Mouse (Mus musculus): Measurements from ENCODE around the gene Neurl1a. TPM values are rescaled to one million over a fixed set of nuclear protein-coding genes. Genes with fewer than 3 reads are reported as not detected.

The Neurl1a gene
- polyA plus RNA-seq, 1 experiment from 2014 or later = 8.7 TPM

DNA sequence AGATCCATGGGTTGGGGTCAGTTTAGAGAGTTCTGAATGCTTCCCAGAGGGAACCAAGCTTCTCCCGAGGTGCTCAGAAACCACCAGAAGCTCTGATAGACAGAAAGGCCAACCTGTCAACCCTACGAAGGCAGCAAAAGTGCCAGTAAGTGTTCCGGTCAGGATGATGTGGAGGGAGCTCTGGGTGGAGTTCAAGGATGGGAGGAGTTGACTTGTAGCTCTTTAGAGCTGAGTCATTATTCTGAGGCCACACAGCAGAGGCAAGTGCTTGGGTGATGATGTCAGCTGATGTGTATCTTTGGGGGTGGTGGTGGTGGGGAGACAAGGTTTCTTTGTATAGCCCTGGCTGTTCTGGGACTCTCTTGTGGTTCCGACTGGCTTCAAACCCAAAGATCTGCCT lies 41.0 kb downstream of the Neurl1a start:
- Histone ChIP-seq H3K4me1 (no peaks in the 10 kb centered on the region), H3K4me2 (replicated peaks) (no peak overlapping the region), H3K9me3 (no peaks in the 10 kb centered on the region), H3K36me3 (no peaks in the 10 kb centered on the region), H3K27ac (no peak overlapping the region), H3K9ac (no peak overlapping the region), H3K4me3 (no peak overlapping the region), H3K27me3 (no peaks in the 10 kb centered on the region)
- 77% methylated on average over 4 of the region's 4 CpGs for WGBS
- no peak for ATAC-seq (ENCODE audit: insufficient number of reproducible peaks, insufficient read depth, low FRiP score, low TSS enrichment)

DNA sequence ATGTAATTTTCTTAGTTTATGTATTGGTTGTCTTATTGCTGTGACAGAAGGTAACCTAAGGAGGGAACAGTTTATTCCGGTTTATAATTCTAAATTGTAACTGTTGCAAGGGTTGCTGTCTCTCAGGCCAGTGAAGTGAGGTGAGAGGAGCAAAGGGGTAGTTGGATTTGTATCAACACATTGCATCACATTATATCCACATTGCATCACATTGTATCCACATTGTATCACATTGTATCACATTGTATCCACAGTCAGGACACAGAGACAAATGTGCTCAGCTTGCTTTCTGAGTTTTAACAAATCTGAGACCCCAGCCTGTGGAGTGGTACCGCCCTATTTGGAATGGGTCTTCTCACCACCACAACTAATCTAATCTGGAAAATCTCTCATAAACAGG lies 41.6 kb downstream of the Neurl1a start:
- H3K27me3 ChIP-seq = no peaks in the 10 kb centered on the region
- ATAC-seq (ENCODE audit: insufficient number of reproducible peaks, insufficient read depth, low FRiP score, low TSS enrichment) = no peak
- H3K9me3 ChIP-seq = no peaks in the 10 kb centered on the region
- H3K36me3 ChIP-seq = no peaks in the 10 kb centered on the region
- no peak overlapping the region for H3K4me3 ChIP-seq
- no peak overlapping the region for H3K4me2 ChIP-seq (replicated peaks)
- H3K27ac ChIP-seq = no peak overlapping the region
- no peak overlapping the region for H3K9ac ChIP-seq
- 89% methylated on average over 2 of the region's 2 CpGs for WGBS
- no peaks in the 10 kb centered on the region for H3K4me1 ChIP-seq

DNA sequence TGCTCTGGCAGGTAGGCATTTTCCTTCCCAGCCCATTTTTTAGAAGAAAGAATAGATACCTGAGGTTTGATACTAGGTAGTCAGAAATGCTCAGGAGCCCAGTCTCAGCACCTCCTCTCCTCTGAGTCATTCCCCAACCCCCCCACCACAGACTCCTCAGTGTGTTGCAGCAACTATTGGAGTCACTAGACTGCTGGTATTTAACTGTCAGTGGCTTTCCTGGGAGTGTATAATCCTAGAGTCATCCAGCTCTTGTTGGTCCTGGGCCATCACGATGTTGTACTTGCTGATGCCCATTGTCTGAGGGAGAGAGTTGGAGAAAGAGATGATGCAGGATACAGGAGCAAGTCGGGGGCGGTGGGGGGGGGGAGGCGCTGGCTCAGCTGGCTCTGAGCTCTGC lies 42.4 kb downstream of the Neurl1a start:
- 77% methylated on average over 4 of the region's 4 CpGs for WGBS
- H3K9ac ChIP-seq = no peak overlapping the region
- no peak overlapping the region for H3K4me3 ChIP-seq
- H3K4me2 ChIP-seq (replicated peaks) = no peak overlapping the region
- no peaks in the 10 kb centered on the region for H3K4me1 ChIP-seq
- H3K27ac ChIP-seq = no peak overlapping the region
- H3K27me3 ChIP-seq = no peaks in the 10 kb centered on the region
- no peak for ATAC-seq (ENCODE audit: insufficient number of reproducible peaks, insufficient read depth, low FRiP score, low TSS enrichment)
- H3K9me3 ChIP-seq = no peaks in the 10 kb centered on the region
- H3K36me3 ChIP-seq = no peaks in the 10 kb centered on the region

- H3K9ac ChIP-seq = no peak overlapping the region
- no peaks in the 10 kb centered on the region for H3K36me3 ChIP-seq
- H3K9me3 ChIP-seq = no peaks in the 10 kb centered on the region
- WGBS = 73% methylated on average over 7 of the region's 7 CpGs
- H3K4me1 ChIP-seq = no peaks in the 10 kb centered on the region
- H3K27me3 ChIP-seq = no peaks in the 10 kb centered on the region
- no peak overlapping the region for H3K4me2 ChIP-seq (replicated peaks)
- H3K27ac ChIP-seq = no peak overlapping the region
- ATAC-seq (ENCODE audit: insufficient number of reproducible peaks, insufficient read depth, low FRiP score, low TSS enrichment) = no peak
- H3K4me3 ChIP-seq = no peak overlapping the region
Observed at GRCm38 (mm10) chr19:47221500-47222153, 43.0 kb downstream of the Neurl1a start.

GRCm38 (mm10) chr19:47222154-47222840 lies 43.7 kb downstream of the Neurl1a start:
- Histone ChIP-seq H3K4me2 (replicated peaks) (no peak overlapping the region), H3K9ac (no peak overlapping the region), H3K27me3 (no peaks in the 10 kb centered on the region), H3K9me3 (no peaks in the 10 kb centered on the region), H3K36me3 (no peaks in the 10 kb centered on the region), H3K4me1 (no peaks in the 10 kb centered on the region), H3K27ac (no peak overlapping the region), H3K4me3 (no peak overlapping the region)
- peak; percentile 67; the same call in 1 of the 2 replicates for ATAC-seq (ENCODE audit: insufficient number of reproducible peaks, insufficient read depth, low FRiP score, low TSS enrichment)
- WGBS = 85% methylated on average over 8 of the region's 8 CpGs

DNA sequence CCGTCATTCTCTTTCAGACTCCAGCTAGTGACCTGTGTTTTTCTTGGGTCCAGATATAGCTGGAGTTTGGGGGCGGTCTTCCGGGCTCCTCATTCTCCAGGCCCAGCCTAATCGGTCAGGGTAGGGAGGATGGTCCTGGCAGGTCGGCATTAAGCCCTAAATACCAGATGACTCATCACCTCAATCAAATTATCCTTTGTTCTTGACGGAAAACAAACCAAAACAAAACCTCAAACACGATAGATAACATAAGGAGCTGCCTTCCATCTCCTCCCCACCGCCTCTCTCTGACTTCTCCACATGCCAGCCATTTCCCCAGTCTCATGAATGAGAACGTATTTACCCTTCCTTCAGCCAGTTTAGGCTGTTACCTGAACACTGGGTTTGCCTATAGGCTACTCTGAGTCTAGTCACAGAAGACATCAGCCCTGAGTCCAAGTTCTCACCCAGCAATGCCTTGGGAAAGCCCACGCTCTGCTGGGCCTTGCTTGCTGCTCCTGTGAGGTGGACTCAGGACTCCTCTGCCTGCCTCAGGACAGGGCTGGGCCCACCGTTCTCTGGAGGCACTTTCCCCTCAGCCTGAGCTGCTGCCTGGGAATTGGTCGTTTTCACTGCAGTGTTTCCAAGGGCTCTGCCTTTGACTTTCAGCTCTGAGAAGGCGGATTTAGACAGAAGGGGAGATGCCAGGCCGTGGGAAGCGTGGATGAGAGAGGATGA lies 44.4 kb downstream of the Neurl1a start:
- H3K9ac ChIP-seq = no peak overlapping the region
- WGBS = 65% methylated on average over 15 of the region's 15 CpGs

DNA sequence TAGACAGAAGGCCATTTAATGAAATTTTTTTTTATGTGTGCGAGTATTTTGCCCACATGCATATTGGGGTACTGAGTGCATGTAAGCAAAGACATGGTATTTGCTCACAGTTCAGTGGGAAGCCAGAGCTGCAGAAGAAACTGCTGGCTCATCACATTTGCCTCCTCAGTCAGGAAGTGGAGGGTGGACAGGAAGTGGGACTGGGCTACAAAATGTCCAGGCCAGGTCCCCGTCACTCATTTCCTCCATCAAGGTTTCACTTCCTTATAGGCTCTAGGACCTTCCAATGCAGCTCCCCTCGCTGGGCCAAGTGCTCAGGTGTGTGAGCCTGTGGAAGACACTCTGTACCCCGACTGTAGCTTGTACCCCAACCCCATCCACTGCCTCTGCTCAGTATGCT lies 46.1 kb downstream of the Neurl1a start:
- 86% methylated on average over 4 of the region's 4 CpGs for WGBS
- Histone ChIP-seq H3K4me1 (peaks cover 12% of the 10 kb centered on the region), H3K27ac (no peak overlapping the region), H3K36me3 (no peaks in the 10 kb centered on the region), H3K9ac (no peak overlapping the region), H3K4me3 (no peak overlapping the region), H3K4me2 (replicated peaks) (no peak overlapping the region), H3K9me3 (no peaks in the 10 kb centered on the region), H3K27me3 (no peaks in the 10 kb centered on the region)
- no peak for ATAC-seq (ENCODE audit: insufficient number of reproducible peaks, insufficient read depth, low FRiP score, low TSS enrichment)

More for the DNA sequence above, 44.4 kb downstream of the Neurl1a start:
- ATAC-seq (ENCODE audit: insufficient number of reproducible peaks, insufficient read depth, low FRiP score, low TSS enrichment) = 0 out of 2 replicates have a peak, but pooled peaks have one; percentile 24
- Histone ChIP-seq H3K36me3 (no peaks in the 10 kb centered on the region), H3K4me1 (no peaks in the 10 kb centered on the region), H3K27me3 (no peaks in the 10 kb centered on the region), H3K4me3 (no peak overlapping the region), H3K9me3 (no peaks in the 10 kb centered on the region), H3K27ac (peak overlapping the region; percentile 48), H3K4me2 (replicated peaks) (no peak overlapping the region)

DNA sequence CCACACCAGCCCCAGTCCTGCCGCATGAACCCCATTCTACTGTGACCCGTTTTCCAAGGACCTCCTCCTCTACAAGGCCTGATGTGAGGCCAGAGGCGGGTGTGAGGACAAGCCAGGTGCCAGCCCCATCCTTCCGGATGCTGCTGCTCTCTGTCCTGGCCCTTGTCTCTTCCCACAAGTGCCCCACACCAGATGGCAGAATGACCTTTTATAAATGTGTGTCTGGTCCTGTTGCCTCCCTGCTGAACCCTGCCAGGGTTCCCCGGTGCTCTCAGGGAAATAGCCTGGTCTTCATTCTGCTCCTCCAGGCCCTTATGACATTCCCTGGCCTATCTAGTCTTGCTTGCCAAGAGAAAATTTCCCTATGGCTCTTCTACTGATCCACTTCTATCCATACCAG lies 47.2 kb downstream of the Neurl1a start:
- no peak overlapping the region for H3K4me3 ChIP-seq
- ATAC-seq (ENCODE audit: insufficient number of reproducible peaks, insufficient read depth, low FRiP score, low TSS enrichment) = no peak
- H3K4me2 ChIP-seq (replicated peaks) = no peak overlapping the region
- H3K9ac ChIP-seq = no peak overlapping the region
- H3K27me3 ChIP-seq = no peaks in the 10 kb centered on the region
- no peak overlapping the region for H3K27ac ChIP-seq
- H3K4me1 ChIP-seq = peaks cover 12% of the 10 kb centered on the region
- H3K9me3 ChIP-seq = no peaks in the 10 kb centered on the region
- WGBS = 78% methylated on average over 5 of the region's 5 CpGs
- H3K36me3 ChIP-seq = no peaks in the 10 kb centered on the region

GRCm38 (mm10) chr19:47228725-47229252 lies 50.2 kb downstream of the Neurl1a start:
- Histone ChIP-seq H3K4me3 (peak overlapping the region; percentile 23), H3K36me3 (no peaks in the 10 kb centered on the region), H3K4me1 (peaks cover 12% of the 10 kb centered on the region), H3K27me3 (no peaks in the 10 kb centered on the region), H3K9ac (peak overlapping the region; percentile 37; the same call in 1 of the 2 replicates), H3K9me3 (no peaks in the 10 kb centered on the region), H3K4me2 (replicated peaks) (peak overlapping the region; percentile 50), H3K27ac (0 out of 2 replicates have a peak overlapping the region, but pooled peaks have one; percentile 11)
- ATAC-seq (ENCODE audit: insufficient number of reproducible peaks, insufficient read depth, low FRiP score, low TSS enrichment) = 0 out of 2 replicates have a peak, but pooled peaks have one; percentile 17
- WGBS = 7% methylated on average over 17 of the region's 17 CpGs

GRCm38 (mm10) chr19:47229461-47229860 lies 50.8 kb downstream of the Neurl1a start:
- H3K4me2 ChIP-seq (replicated peaks) = peak overlapping the region; percentile 50; the same call in 1 of the 2 replicates

DNA sequence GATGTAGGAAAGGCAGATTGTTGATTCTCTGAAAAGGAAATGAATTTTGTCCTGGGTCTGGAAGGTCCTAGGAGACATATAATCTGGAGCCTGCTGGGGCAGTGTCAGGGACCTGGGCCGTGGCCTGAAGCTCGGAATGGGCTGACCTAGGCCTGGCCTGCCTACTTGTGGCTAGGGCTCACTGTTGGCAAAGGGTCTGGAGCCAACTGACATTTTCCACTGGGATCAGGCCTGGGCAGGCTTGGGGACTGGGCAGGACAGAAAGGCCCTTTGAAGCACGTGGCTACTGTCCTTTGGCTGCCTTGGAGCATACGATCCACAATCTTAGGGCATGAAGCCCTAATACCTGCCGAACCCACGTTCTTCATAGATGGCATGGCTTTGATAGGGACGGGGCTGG lies 51.5 kb downstream of the Neurl1a start:
- peaks cover 12% of the 10 kb centered on the region for H3K4me1 ChIP-seq
- H3K4me2 ChIP-seq (replicated peaks) = no peak overlapping the region
- ATAC-seq (ENCODE audit: insufficient number of reproducible peaks, insufficient read depth, low FRiP score, low TSS enrichment) = no peak
- no peak overlapping the region for H3K4me3 ChIP-seq
- H3K27ac ChIP-seq = no peak overlapping the region
- no peaks in the 10 kb centered on the region for H3K9me3 ChIP-seq
- H3K27me3 ChIP-seq = no peaks in the 10 kb centered on the region
- WGBS = 90% methylated on average over 7 of the region's 7 CpGs
- no peaks in the 10 kb centered on the region for H3K36me3 ChIP-seq
- H3K9ac ChIP-seq = no peak overlapping the region

More at GRCm38 (mm10) chr19:47229461-47229860, 50.8 kb downstream of the Neurl1a start:
- H3K9me3 ChIP-seq = no peaks in the 10 kb centered on the region
- 85% methylated on average over 5 of the region's 5 CpGs for WGBS
- H3K27me3 ChIP-seq = no peaks in the 10 kb centered on the region
- H3K27ac ChIP-seq = no peak overlapping the region
- 0 out of 2 replicates have a peak, but pooled peaks have one; percentile 19 for ATAC-seq (ENCODE audit: insufficient number of reproducible peaks, insufficient read depth, low FRiP score, low TSS enrichment)
- H3K4me3 ChIP-seq = no peak overlapping the region
- peaks cover 12% of the 10 kb centered on the region for H3K4me1 ChIP-seq
- H3K36me3 ChIP-seq = no peaks in the 10 kb centered on the region
- H3K9ac ChIP-seq = no peak overlapping the region

Measured in embryonic facial prominence, embryonic 12.5 days (tissue).